Mouse (Mus musculus) myocyte (in vitro differentiated cells): ENCODE measurements at regions not wholly inside any gene's neighbourhood (a gene's known extent, or its start where the extent isn't known, plus 50 kb on each side); places are given as distances from the start of the nearest gene placed in this dataset.
A peak's percentile ranks its signal among the peaks of the same experiment; 100 is the strongest.

ENCODE experiments used
- H3K27me3 ChIP-seq: one replicate; pipeline ENCODE4 v1.6.1; 2011; ENCODE audit not compliant: control insufficient read depth, insufficient read depth, insufficient read length
- H3K36me3 ChIP-seq: one replicate; pipeline ENCODE4 v1.6.1; 2011; ENCODE audit not compliant: control insufficient read depth, insufficient read depth
- H3K4me2 ChIP-seq: one replicate; pipeline ENCODE4 v1.6.1; 2011; ENCODE audit warnings: low read depth, control low read depth
- H3K4me3 ChIP-seq: one replicate; pipeline ENCODE4 v1.5.1; 2011; ENCODE audit warnings: mild to moderate bottlenecking, control low read depth, moderate library complexity
- H3K79me2 ChIP-seq: one replicate; pipeline ENCODE4 v1.6.1; 2011; ENCODE audit not compliant: control insufficient read depth, insufficient read depth
- H3ac ChIP-seq: one replicate; pipeline ENCODE4 v1.6.1; 2011; ENCODE audit not compliant: control insufficient read depth, insufficient read length
- CEBPB ChIP-seq: IDR thresholded peaks from 2 replicates; pipeline ENCODE4 v1.6.1; 2011; ENCODE audit warnings: mild to moderate bottlenecking, moderate library complexity; ENCODE audit not compliant: poor library complexity, insufficient read depth, severe bottlenecking
- E2F4 ChIP-seq: IDR thresholded peaks from one replicate; pipeline ENCODE4 v1.6.1; 2011; ENCODE audit warnings: mild to moderate bottlenecking, control low read depth, moderate library complexity; ENCODE audit not compliant: insufficient read depth
- MAX ChIP-seq: IDR thresholded peaks from one replicate; pipeline ENCODE4 v1.6.1; 2011; ENCODE audit warnings: low read depth, mild to moderate bottlenecking, control low read depth
- MYOD1 ChIP-seq, 3 experiments: IDR thresholded peaks; one replicate each; pipeline ENCODE4 v1.6.1; 2011; ENCODE audit warnings: control low read depth in 2 of 3, low read depth in 2 of 3, mild to moderate bottlenecking in 2 of 3, moderate library complexity in 1 of 3; ENCODE audit not compliant: insufficient read length in 2 of 3, control insufficient read depth in 1 of 3
- MYOG ChIP-seq, 3 experiments: IDR thresholded peaks; one replicate each; pipeline ENCODE4 v1.6.1; 2011; ENCODE audit warnings: control low read depth in 2 of 3, low read depth in 2 of 3, mild to moderate bottlenecking in 2 of 3; ENCODE audit not compliant: insufficient read length in 2 of 3, control insufficient read depth in 1 of 3, insufficient read depth in 1 of 3
- POLR2A ChIP-seq: IDR thresholded peaks from one replicate; pipeline ENCODE4 v1.6.1; 2011; ENCODE audit warnings: low read depth, mild to moderate bottlenecking, control low read depth, moderate library complexity; ENCODE audit not compliant: insufficient read length
- POLR2AphosphoS2 ChIP-seq: IDR thresholded peaks from one replicate; pipeline ENCODE4 v1.6.1; 2011; ENCODE audit warnings: low read depth, control low read depth; ENCODE audit not compliant: insufficient read length
- REST ChIP-seq: IDR thresholded peaks from one replicate; pipeline ENCODE4 v1.6.1; 2011; ENCODE audit warnings: mild to moderate bottlenecking, control low read depth, moderate library complexity; ENCODE audit not compliant: insufficient read depth, insufficient read length
- SRF ChIP-seq: IDR thresholded peaks from one replicate; pipeline ENCODE4 v1.6.1; 2011; ENCODE audit warnings: low read depth; ENCODE audit not compliant: control insufficient read depth, insufficient read length
- TCF12 ChIP-seq: IDR thresholded peaks from one replicate; pipeline ENCODE4 v1.6.1; 2011; ENCODE audit warnings: mild to moderate bottlenecking, control low read depth; ENCODE audit not compliant: poor library complexity, insufficient read depth, severe bottlenecking
- TCF3 ChIP-seq: IDR thresholded peaks from one replicate; pipeline ENCODE4 v1.6.1; 2011; ENCODE audit warnings: low read depth, control low read depth; ENCODE audit not compliant: insufficient read length
- USF1 ChIP-seq: IDR thresholded peaks from one replicate; pipeline ENCODE4 v1.6.1; 2011; ENCODE audit warnings: low read depth, mild to moderate bottlenecking, control low read depth, moderate library complexity

DNA sequence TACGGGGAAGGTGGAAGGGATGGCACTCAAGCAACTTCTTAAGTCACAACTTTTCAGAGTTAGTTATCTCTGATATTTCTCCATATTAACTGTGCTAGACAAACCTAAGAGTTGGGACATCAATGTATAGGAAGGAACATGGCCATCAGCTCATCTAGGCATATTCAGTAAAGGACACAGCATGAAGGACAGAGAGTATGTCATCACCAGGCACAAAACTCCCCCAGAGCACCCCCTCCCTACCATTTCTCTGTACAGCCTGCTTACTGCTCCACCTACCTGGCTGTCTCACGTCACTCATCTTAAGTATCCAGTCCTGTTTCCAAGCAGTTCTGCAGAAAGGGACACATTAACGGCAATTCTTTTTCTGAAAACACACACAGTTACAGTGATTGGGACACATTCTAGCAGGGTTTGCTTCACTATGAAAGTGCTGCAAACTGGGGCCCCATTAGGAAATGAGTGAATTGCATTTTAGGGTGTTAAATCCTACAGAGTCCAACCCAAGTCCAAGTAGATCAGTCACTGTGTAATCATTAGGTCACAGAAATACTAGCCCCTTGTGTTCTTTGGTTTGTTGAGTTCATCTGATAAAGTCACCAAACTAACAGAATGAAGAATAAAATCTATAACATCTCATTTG is 180.7 kb upstream of the Thbs1 start:
- no peak overlapping the region for H3ac ChIP-seq
- no peaks in the 10 kb centered on the region for H3K27me3 ChIP-seq
- H3K4me2 ChIP-seq: no peak overlapping the region
- H3K36me3 ChIP-seq: no peaks in the 10 kb centered on the region
- H3K4me3 ChIP-seq: no peak overlapping the region
- no peaks in the 10 kb centered on the region for H3K79me2 ChIP-seq
- TF ChIP-seq TCF12 (no peak), USF1 (no peak), POLR2A (no peak), CEBPB (no peak), TCF3 (no peak), MYOG (IDR thresholded peaks at IDR 0.05; ENCODE audit: control insufficient read depth in 1 of 3, insufficient read depth in 1 of 3, insufficient read length in 2 of 3, low read depth in 2 of 3) (no peak), SRF (no peak), MAX (no peak), MYOD1 (IDR thresholded peaks at IDR 0.05; ENCODE audit: control insufficient read depth in 1 of 3, insufficient read length in 2 of 3, low read depth in 2 of 3) (no peak), POLR2AphosphoS2 (no peak)

GRCm38 (mm10) chr2:117936590-117936989 is 175.1 kb upstream of the Thbs1 start:
- Histone ChIP-seq H3K4me3 (no peak overlapping the region), H3ac (no peak overlapping the region), H3K27me3 (no peaks in the 10 kb centered on the region), H3K36me3 (no peaks in the 10 kb centered on the region), H3K79me2 (no peaks in the 10 kb centered on the region), H3K4me2 (no peak overlapping the region)
- TF ChIP-seq MAX: no peak
- TF ChIP-seq MYOD1 (IDR thresholded peaks at IDR 0.05; ENCODE audit: control insufficient read depth in 1 of 3, insufficient read length in 2 of 3, low read depth in 2 of 3): no peak
- TF ChIP-seq REST: no peak
- no peak for TF ChIP-seq CEBPB
- no peak for TF ChIP-seq E2F4
- TF ChIP-seq POLR2A: no peak
- TF ChIP-seq MYOG (IDR thresholded peaks at IDR 0.05; ENCODE audit: control insufficient read depth in 1 of 3, insufficient read depth in 1 of 3, insufficient read length in 2 of 3, low read depth in 2 of 3): no peak
- TF ChIP-seq TCF3: no peak
- TF ChIP-seq USF1: no peak
- TF ChIP-seq TCF12: no peak
- no peak for TF ChIP-seq SRF

GRCm38 (mm10) chr2:117938283-117939049 is 173.2 kb upstream of the Thbs1 start:
- Histone ChIP-seq H3K36me3 (no peaks in the 10 kb centered on the region), H3K79me2 (no peaks in the 10 kb centered on the region), H3K27me3 (no peaks in the 10 kb centered on the region), H3K4me2 (no peak overlapping the region), H3ac (no peak overlapping the region), H3K4me3 (no peak overlapping the region)
- peak in 1 of 3 experiments; percentile 51 for TF ChIP-seq MYOD1 (IDR thresholded peaks at IDR 0.05; ENCODE audit: control insufficient read depth in 1 of 3, insufficient read length in 2 of 3, low read depth in 2 of 3)
- TF ChIP-seq USF1: no peak

- TF ChIP-seq CEBPB: no peak
- no peak for TF ChIP-seq USF1
- TF ChIP-seq POLR2A: no peak
- TF ChIP-seq E2F4: no peak
- TF ChIP-seq POLR2AphosphoS2: no peak
- Histone ChIP-seq H3K4me2 (peak overlapping the region; percentile 16), H3K27me3 (no peaks in the 10 kb centered on the region), H3ac (no peak overlapping the region), H3K4me3 (no peak overlapping the region), H3K36me3 (no peaks in the 10 kb centered on the region), H3K79me2 (no peaks in the 10 kb centered on the region)
Observed at GRCm38 (mm10) chr2:117941517-117942096, 170.1 kb upstream of the Thbs1 start.

- H3K4me2 ChIP-seq: no peak overlapping the region
- no peaks in the 10 kb centered on the region for H3K36me3 ChIP-seq
- TF ChIP-seq MYOG (IDR thresholded peaks at IDR 0.05; ENCODE audit: control insufficient read depth in 1 of 3, insufficient read depth in 1 of 3, insufficient read length in 2 of 3, low read depth in 2 of 3) (no peak), REST (no peak), TCF3 (no peak), SRF (no peak), POLR2A (no peak), MYOD1 (IDR thresholded peaks at IDR 0.05; ENCODE audit: control insufficient read depth in 1 of 3, insufficient read length in 2 of 3, low read depth in 2 of 3) (no peak), CEBPB (no peak), USF1 (no peak), POLR2AphosphoS2 (no peak), E2F4 (no peak), TCF12 (no peak), MAX (no peak)
- H3K27me3 ChIP-seq: no peaks in the 10 kb centered on the region
- no peak overlapping the region for H3K4me3 ChIP-seq
- H3ac ChIP-seq: no peak overlapping the region
- H3K79me2 ChIP-seq: no peaks in the 10 kb centered on the region
Observed at GRCm38 (mm10) chr2:117943666-117944065, 168.0 kb upstream of the Thbs1 start.
